Mouse (Mus musculus) neural tube, embryonic 14.5 days (tissue): ENCODE data around the gene C7. TPM values are rescaled to one million over a fixed set of nuclear protein-coding genes. Genes with fewer than 3 reads are reported as not detected.

Source experiments
- ATAC-seq: fragments of 200-750 bp; cut with Nextera tagmentation; 2 replicates; pipeline ENCODE4 v1.8.0; 2017; ENCODE audit warnings: low read depth, mild to moderate bottlenecking, moderate TSS enrichment, moderate library complexity
- H3K27ac ChIP-seq: fragments of 300-500 bp; sonication (generic); 2 replicates; pipeline ENCODE4 v1.5.1; 2014; ENCODE audit warnings: low read depth, mild to moderate bottlenecking, control low read depth, low read length, moderate library complexity, mixed read lengths
- H3K27me3 ChIP-seq: fragments of 300-500 bp; sonication (generic); 2 replicates; pipeline ENCODE4 v1.6.1; 2014; ENCODE audit warnings: low read length; ENCODE audit not compliant: control insufficient read depth, insufficient read depth
- H3K36me3 ChIP-seq: fragments of 300-500 bp; sonication (generic); 2 replicates; pipeline ENCODE4 v1.6.1; 2014; ENCODE audit warnings: low read length, mixed read lengths; ENCODE audit not compliant: control insufficient read depth, insufficient read depth
- H3K4me1 ChIP-seq: fragments of 300-500 bp; sonication (generic); 2 replicates; pipeline ENCODE4 v1.6.1; 2014; ENCODE audit warnings: low read length; ENCODE audit not compliant: control insufficient read depth, insufficient read depth
- H3K4me2 ChIP-seq: fragments of 300-500 bp; sonication (generic); 2 replicates; pipeline ENCODE4 v1.6.1; 2014; ENCODE audit warnings: mild to moderate bottlenecking, low read depth, low read length, control low read depth
- H3K4me3 ChIP-seq: fragments of 300-500 bp; sonication (generic); 2 replicates; pipeline ENCODE4 v1.5.1; 2014; ENCODE audit warnings: low read depth, low read length, control low read depth, mixed read lengths
- H3K9ac ChIP-seq: fragments of 300-500 bp; sonication (generic); replicated peaks from 2 replicates; pipeline ENCODE4 v1.6.1; 2014; ENCODE audit warnings: low read depth, mild to moderate bottlenecking, control low read depth, low read length, mixed read lengths
- H3K9me3 ChIP-seq: fragments of 300-500 bp; sonication (generic); 2 replicates; pipeline ENCODE4 v1.6.1; 2016; ENCODE audit warnings: low read length; ENCODE audit not compliant: control insufficient read depth
- WGBS: fragments of 180-500 bp; shearing (Covaris S2); extraction: QIAGEN DNeasy Blood & Tissue Kit; methylation state at CpG from one replicate; pipeline ENCODE4 v1.1.7; 2014; 5-methylcytosine and 5-hydroxymethylcytosine counted together
- polyA plus RNA-seq: library from polyadenylated mRNA; unstranded; fragments of >200 nt; fragmentation: Nextera tagmentation; extraction: Ambion mirVana; gene quantifications from 2 replicates; pipeline ENCODE4 v1.2.1, GENCODE M21; 2014

C7 gene
- polyA plus RNA-seq, 1 experiment from 2014 or later = not detected

- Histone ChIP-seq H3K27me3 (no peaks in the 10 kb centered on the region), H3K4me2 (no peak overlapping the region; the same call in 1 of the 2 replicates), H3K4me3 (no peak overlapping the region), H3K9ac (no peak overlapping the region), H3K27ac (no peak overlapping the region), H3K36me3 (no peaks in the 10 kb centered on the region), H3K9me3 (no peaks in the 10 kb centered on the region), H3K4me1 (no peaks in the 10 kb centered on the region)
- WGBS = 72% methylated on average over 11 of the region's 11 CpGs
- ATAC-seq = peak; percentile 65; the same call in 1 of the 2 replicates
These were observed 53.9 kb downstream of the C7 start for GRCm38 (mm10) chr15:5009644-5010107.

- Histone ChIP-seq H3K27ac (no peak overlapping the region), H3K4me3 (no peak overlapping the region), H3K9me3 (no peaks in the 10 kb centered on the region), H3K36me3 (no peaks in the 10 kb centered on the region), H3K4me1 (no peaks in the 10 kb centered on the region), H3K4me2 (no peak overlapping the region), H3K27me3 (no peaks in the 10 kb centered on the region), H3K9ac (no peak overlapping the region)
- WGBS = 86% methylated on average over 6 of the region's 6 CpGs
- no peak for ATAC-seq
These were observed 59.9 kb downstream of the C7 start for GRCm38 (mm10) chr15:5003503-5004196.

- Histone ChIP-seq H3K4me2 (no peak overlapping the region), H3K4me3 (no peak overlapping the region), H3K9ac (no peak overlapping the region), H3K27me3 (no peaks in the 10 kb centered on the region), H3K27ac (no peak overlapping the region), H3K9me3 (no peaks in the 10 kb centered on the region), H3K4me1 (no peaks in the 10 kb centered on the region), H3K36me3 (no peaks in the 10 kb centered on the region)
- WGBS = 37% methylated on average over 2 of the region's 2 CpGs
- no peak; the same call in 1 of the 2 replicates for ATAC-seq
These were observed 60.6 kb downstream of the C7 start for GRCm38 (mm10) chr15:5002903-5003302.

DNA sequence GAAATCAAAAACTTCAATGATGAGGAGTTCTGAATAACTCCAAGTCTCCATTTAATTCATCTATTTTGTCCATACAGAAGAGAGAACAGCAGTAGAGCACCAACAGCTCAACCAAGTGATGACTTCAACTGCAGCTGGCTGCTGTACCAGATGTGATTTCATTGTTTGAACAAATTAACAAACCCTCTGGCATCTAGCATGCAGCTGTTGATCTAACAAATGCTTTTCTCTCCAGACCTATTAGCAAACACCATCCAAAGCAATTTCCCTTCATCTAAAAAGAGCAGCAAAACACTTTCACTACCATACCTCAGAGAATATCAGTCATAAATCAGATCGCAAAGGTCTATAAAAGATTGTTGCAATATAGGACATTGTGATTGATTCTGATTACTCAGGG is 90.2 kb downstream of the C7 start:
- Histone ChIP-seq H3K4me3 (no peak overlapping the region), H3K4me2 (no peak overlapping the region), H3K9ac (no peak overlapping the region), H3K27me3 (no peaks in the 10 kb centered on the region), H3K4me1 (no peaks in the 10 kb centered on the region), H3K27ac (no peak overlapping the region), H3K9me3 (no peaks in the 10 kb centered on the region), H3K36me3 (no peaks in the 10 kb centered on the region)
- WGBS = 74% methylated on average over 1 of the region's 1 CpGs
- peak; percentile 60; the same call in 1 of the 2 replicates for ATAC-seq

Other genes with a start within 250 kb of the C7 start
- not detected in 2 replicates for gene Mroh2b, start 165.0 kb downstream of the C7 start, polyA plus RNA-seq
- gene Card6, start 44.8 kb upstream of the C7 start, polyA plus RNA-seq = 0.32 and 0.55 TPM in 2 replicates
- 366 and 376 TPM in 2 replicates for gene Rpl37, start 52.9 kb upstream of the C7 start, polyA plus RNA-seq
- 21.1 and 22.5 TPM in 2 replicates for gene Prkaa1, start 80.1 kb upstream of the C7 start, polyA plus RNA-seq
- 58.6 and 63.3 TPM in 2 replicates for gene Ttc33, start 121.8 kb upstream of the C7 start, polyA plus RNA-seq
- gene Ptger4, start 180.4 kb upstream of the C7 start, polyA plus RNA-seq = 5.8 and 5.9 TPM in 2 replicates